Mouse (Mus musculus) layer of hippocampus, postnatal 25 days (tissue): Measurements from ENCODE around the gene Snx6. TPM values are rescaled to one million over a fixed set of nuclear protein-coding genes. Genes with fewer than 3 reads are reported as not detected.
"Not testable (repeated sequence)": the region's sequence is repeated elsewhere in the genome, so short reads cannot be mapped to it uniquely, and the experiment has no call there.

Source experiments
- DNase-seq, 2 experiments: peaks; one replicate each; pipeline ENCODE4 v3.0.0; 2022; ENCODE audit warnings: mixed read lengths in 2 of 2, low spot score in 1 of 2; ENCODE audit errors: extremely low spot score in 1 of 2
- total RNA-seq, 2 experiments: library from RNA; stranded (reverse); gene quantifications; 2 replicates each; pipeline ENCODE4 v1.2.3; 2021

The Snx6 gene
- total RNA-seq, 2 experiments from 2014 or later = 47.2 to 49.8 TPM

DNA sequence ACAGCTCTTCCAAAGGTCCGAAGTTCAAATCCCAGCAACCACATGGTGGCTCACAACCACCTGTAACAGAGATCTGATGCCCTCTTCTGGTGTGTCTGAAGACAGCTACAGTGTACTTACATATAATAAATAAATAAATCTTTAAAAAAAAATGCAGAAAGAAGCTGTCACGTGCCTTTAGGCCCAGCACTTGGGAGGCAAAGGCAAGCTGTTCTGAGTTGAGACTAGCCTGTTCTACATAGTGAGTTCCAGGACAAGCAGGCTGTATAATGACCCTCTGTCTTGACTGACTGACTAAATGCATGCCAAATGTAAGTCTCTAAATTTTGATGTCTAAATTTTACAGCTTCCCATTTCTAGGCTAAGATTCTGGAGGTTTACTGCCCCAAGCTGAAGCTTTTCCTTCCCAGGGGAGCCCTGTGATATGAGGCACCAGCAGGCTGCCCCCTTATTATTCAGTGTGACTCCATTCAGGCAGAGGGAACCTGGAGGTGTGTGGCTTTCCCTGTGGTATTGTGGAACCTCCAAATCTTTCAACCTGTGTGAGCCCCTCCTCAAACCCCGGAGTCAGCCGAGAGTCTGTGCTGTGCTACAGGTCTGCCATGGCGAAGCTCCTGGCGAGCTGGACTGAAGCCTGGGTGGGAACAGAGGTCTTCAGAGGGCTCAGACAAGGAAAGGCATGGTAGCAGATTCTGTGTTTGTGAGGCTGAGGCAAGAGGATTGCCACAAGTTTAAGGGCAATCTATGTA, 9.9 kb upstream of the Snx6 start:
- no peak for DNase-seq

DNA sequence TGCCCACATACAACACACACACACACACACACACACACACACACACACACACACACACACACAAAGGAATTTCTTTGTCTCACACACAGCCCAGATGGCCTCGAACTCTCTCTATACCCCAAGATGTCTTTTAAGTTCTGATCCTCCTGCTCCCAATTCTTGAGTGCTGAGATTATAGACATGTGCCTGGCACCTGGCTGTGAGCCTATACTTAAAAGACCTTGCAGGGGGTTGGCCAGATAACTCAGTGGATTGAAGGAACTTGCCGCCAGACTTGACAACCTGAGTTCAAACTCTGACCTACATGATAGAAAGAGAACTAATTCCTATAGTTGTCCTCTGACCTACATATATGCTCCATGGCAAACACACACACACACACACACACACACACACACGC, 8.0 kb upstream of the Snx6 start:
- no peak for DNase-seq

DNA sequence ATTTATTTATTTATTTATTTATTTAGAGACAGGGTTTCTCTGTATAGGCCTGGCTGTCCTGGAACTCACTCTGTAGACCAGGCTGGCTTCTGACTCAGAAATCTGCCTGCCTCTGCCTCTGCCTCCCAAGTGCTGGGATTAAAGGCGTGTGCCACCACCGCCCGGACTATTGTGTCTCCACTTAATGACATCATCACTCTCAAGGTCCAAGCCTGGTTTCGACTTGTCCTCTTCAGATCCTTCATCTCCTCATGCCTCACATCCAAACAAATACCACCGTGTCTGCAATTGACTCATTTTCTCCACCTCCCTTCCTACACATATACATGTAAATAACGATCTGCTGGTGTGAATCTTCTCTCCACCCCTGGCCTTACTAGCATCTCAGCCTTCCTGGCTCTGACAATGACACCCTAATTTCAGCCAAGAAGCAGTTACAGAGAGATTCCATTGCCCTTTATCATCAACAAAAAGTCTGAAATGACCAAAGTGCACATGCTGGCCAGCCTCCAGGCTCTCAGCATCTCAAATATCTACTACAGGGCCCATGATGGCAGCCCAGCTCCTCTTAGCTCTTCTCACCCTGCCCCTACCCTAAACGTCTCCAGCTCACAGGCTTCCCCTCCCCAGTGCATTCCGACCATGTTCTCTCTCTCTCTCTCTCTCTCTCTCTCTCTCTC, 1.2 kb upstream of the Snx6 start:
- DNase-seq = no peak

DNA sequence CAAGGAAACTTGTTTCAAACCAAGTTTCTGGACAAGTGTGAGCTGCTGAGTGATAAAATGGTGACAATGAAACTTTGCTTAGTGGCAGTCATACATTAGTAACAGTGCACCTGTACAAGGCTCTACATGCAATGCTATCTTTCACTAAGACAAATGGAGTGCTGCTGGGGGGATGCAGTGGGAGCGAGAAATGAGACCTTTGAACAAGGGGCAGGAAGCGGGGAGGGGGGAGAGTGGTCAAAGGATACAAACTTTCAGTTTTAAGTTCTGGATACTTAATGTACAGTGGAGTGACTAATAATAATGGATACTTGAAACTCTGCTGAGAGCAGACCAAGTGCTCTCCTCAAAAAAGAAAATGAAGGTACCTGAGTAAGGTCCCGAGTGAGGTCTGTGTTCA, 1.1 kb downstream of the Snx6 start:
- no peak for DNase-seq

DNA sequence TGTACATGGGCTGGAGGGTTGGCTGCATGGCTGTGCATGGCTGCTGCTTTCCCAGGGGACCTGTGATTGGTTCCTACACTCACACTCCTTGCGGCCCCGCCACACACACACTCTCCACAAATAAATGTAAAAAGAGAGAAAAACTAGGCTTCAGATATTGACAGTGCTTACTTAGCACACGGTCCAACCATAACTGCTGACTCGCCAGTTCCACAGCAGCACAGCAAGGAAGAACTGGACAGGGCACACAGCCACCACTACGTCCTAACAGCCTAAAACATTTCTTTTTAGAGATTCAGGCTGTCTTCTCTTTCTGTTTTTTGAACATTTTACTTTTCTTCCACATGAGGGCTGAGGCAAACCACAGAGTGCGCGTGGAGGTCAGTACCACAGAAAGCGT, 4.0 kb downstream of the Snx6 start:
- DNase-seq = no peak

DNA sequence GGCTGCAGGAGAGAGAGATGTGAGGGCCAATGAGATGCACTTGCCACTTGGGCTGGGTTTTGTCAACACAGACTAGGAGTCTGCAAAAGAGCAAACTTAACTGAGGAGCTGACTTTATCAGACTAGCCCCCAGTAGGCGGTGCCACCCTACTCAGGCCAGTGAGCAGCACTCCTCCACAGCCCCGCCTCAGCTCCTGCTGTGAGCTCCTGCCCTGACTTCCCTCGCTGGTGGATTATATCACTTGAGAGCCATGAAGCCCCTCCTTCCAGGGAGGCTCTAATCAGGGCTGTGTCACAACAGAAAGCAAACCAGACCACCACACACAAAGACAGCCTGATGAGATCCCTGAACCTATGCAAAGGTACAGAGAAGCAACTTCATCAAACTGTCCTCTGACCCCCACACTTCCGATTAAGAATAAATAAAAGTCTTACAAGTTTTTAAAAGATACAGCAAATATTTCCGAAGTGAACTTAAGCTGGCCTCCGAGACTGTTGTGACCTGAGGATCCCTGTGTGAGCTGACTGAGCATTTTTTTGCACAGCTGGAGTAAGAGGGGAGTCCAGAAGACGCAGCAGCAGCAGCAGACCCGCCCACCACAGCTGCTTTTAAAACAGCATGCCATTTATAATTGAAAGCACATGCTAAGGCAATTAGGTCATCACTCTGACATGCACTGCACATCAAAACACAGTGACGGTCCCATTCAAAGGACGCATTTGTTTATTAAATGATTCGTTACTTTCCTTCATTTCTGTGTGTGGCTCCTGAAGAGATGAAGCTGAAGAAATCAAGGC, 6.0 kb downstream of the Snx6 start:
- DNase-seq = no peak

DNA sequence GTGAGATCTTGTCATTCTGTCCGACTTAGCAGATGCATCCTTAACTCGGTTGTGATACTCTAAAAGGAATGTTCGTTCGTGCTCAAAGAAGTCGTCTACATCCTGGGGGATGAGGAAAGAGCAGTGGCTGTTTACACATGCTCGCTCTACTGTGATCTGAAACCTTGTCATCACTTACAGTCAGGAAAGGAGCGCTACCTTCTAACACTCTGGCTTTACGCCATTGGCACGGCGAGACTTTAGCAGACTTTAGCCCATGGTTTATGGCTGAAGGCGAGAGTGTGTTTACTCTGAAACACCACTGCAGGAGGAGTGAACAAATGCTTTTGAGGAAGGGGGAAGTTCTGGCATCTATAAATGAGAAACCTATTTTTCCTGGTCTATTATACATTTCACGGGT, 31.9 kb downstream of the Snx6 start:
- no peak for DNase-seq

DNA sequence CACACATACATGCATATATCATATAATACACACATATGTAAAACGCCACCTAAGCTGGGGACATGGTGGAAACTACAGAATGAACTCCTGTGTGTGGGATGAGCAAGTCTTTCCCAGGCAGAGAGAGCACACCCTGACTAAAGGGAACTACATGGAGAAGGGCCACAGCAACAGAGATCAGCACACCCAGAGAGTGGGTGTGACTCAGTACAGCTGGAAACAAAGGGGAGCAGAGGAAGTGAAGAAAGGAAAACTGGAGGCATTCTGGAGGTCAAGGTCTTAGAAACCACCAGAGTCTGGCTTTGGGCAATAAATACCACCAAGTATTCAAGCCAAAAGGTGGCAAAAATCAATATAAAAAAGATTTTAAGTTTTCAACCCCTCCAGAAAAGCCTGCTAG, 34.8 kb downstream of the Snx6 start:
- DNase-seq = no peak

DNA sequence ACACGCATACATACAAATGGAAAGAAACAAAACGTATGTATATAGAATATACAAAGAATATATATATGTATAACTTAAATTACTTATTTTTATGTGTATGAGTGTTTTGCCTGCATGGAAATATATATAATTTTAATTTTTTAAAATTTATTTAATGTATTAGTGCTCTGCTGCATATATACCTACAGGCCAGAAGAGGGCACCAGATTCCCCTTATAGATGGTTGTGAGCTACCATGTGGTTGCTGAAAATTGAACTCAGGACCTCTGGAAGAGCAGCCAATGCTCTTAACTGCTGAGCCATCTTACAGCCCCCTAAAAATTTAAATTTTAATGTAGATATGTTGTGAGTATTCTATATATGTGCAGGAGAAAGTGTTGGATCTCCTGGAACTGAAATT, 36.7 kb downstream of the Snx6 start:
- DNase-seq = no peak

DNA sequence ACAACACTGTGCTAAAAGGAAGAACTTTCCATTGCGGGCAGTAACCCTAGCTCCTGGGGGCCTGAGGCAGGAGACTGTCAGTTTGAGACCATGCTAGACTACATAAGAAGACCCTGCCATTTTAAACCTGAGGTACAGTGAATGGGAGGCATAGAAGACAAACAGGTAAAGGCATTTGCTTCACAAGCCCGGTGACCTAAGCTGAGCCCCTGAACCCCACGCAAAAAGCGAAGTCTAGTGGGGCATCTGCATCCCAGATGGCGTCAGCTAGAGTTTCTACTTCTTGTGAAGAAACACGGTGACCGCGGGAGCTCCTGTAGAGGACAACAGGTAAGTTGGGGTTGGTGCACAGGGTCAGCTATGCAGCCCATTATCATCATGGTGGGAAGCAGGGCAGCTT, 46.9 kb downstream of the Snx6 start:
- DNase-seq = no peak

DNA sequence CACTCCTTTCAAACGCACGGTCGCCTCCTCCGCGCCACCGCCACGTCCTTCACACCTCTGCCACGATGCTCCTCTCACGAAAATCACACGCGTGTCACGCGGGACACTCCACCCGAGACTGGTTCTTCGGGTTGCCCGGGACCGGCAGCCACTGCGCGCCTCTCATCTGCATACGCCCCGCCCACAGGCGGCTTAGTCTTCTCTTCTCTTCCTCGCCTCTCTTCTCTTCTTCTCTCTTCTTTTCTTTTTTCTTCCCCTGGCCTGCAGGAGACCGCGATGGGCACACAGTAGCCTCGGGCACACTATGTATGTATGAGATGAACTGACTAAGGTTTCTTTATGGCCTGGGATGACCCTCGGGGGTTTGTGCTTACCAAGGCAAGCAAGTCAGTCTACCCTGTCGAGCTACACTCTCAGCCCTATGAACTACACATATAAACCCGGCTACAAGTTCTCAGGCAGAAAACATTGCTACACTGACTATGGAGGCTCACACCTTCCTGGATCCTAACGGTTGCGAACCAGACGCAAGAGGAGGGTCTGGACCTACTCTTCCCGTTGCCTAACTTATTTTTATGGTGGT, 56.8 kb downstream of the Snx6 start:
- DNase-seq = peak in 1 of 2 experiments; percentile 23

DNA sequence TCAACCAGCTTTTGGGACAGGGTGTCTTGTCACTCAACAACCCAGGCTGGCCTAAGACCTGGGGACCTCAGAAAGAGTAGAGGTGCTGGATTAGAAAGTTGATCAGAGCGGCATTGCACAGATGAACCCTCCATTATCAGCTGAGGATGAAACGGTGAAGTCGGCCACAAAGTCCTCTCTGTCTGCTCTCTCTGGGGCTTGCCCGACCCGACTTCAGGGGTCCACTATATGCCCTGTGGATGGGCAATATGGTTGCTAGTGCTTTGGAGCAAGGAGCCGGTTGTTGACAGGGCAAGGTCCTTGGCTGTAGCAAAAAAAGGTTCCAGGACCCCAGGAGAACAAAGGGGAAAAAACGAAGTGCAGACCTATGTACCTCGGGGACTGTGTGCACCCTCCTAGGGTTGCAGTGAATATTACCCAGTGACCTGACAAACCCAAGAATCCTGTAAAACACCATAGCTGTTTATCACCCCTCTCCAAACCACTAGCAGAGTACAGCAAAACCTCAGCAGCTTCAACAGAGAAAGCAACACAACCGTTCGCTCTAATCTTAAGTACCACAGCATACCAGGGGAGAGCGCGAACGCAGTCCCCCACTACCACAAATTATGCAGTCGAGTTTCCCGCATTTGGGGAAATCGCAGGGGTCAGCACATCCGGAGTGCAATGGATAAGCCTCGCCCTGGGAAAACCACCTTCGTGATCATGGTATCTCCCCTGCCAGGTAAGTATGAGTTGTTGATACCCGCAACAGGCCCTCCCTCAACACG, 57.4 kb downstream of the Snx6 start:
- not testable (repeated sequence) for DNase-seq

DNA sequence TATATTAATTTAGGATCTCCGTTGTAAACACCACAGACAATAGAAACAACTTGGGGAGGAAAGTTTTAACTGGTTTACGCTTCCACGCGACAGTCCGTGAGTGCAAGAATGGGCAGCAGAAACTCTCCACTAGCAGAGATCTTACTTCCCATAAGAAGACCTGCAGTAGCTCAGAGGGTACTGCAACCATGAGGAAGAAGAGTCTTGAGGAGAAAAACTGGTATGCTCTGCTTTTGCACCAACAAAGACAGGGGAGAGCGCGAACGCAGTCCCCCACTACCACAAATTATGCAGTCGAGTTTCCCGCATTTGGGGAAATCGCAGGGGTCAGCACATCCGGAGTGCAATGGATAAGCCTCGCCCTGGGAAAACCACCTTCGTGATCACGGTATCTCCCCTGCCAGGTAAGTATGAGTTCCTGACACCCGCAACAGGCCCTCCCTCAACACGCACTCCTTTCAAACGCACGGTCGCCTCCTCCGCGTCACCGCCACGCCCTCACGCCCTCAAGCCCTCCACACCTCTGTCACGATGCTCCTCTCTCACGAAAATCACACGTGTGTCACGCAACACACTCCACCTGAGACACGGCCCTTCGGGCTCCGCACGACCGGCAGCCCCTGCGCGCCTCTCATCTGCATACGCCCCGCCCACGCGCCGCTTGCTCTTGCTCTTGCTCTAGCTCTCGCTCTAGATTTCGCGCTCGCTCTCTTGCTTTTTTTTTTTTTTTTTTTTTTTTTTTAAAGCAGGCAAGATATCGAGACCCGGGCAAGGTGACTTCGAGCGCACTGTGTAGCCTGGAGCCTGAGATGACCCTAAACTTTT, 61.0 kb downstream of the Snx6 start:
- not testable (repeated sequence) for DNase-seq

DNA sequence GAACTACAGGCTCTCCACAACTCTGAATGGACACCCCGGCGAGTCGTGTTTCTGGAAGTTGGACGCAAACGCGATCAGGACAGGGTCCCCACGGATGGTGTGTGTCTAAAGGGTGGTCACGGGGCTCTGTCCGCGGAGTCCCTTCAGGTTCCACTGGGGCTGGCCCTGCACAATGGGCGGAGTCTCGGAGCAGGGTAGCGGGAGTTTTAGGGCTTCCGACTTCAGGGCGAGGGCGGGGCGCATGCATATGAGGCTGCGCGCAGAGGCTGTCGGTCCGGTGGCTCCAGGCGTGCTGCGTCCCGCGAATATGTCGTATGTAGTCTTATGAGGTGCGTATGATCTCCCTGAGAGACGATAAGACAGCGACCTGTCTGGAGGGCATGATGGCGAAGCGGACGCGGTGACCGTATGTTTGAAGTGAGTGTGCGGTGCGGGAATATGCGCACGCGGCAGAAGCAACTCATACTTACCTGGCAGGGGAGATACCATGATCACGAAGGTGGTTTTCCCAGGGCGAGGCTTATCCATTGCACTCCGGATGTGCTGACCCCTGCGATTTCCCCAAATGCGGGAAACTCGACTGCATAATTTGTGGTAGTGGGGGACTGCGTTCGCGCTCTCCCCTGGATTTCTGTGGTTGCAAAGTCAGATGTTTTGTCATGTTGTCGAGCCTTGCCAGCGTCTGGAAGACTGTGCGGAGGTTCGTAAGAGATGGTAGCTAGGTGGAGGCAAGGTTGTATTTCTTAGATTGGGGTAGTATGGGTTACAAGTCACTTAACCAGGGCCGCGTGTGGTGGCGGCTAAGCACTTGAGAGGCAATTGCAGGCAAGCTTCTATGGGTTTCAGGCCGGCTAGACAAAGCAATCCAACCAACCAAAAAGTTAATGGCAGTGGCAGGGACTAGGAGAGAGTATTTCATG, 66.1 kb downstream of the Snx6 start:
- DNase-seq = not testable (repeated sequence)

DNA sequence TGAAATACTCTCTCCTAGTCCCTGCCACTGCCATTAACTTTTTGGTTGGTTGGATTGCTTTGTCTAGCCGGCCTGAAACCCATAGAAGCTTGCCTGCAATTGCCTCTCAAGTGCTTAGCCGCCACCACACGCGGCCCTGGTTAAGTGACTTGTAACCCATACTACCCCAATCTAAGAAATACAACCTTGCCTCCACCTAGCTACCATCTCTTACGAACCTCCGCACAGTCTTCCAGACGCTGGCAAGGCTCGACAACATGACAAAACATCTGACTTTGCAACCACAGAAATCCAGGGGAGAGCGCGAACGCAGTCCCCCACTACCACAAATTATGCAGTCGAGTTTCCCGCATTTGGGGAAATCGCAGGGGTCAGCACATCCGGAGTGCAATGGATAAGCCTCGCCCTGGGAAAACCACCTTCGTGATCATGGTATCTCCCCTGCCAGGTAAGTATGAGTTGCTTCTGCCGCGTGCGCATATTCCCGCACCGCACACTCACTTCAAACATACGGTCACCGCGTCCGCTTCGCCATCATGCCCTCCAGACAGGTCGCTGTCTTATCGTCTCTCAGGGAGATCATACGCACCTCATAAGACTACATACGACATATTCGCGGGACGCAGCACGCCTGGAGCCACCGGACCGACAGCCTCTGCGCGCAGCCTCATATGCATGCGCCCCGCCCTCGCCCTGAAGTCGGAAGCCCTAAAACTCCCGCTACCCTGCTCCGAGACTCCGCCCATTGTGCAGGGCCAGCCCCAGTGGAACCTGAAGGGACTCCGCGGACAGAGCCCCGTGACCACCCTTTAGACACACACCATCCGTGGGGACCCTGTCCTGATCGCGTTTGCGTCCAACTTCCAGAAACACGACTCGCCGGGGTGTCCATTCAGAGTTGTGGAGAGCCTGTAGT, 76.4 kb downstream of the Snx6 start:
- not testable (repeated sequence) for DNase-seq

DNA sequence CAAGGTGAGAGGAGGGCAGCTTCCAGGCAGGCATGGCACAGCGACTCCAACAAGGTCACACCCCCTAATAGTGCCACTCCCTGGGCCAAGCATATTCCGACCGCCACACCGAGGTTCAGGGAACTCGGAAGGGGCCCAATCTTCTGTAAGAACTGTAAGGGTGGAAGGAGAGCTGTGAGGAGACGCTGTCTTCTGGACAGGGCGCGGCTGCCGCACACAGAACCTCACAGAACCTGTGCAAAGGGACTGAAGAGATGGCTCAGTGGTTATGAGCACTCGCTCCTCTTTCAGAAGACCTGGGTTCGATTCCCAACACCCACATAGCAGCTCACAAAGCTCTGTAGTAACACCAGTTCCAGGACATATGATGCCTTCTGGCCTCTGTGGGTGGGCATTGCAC, 78.0 kb downstream of the Snx6 start:
- not testable (repeated sequence) for DNase-seq
